21 mouse cellular contexts compared by ENCODE assay signal in genomic region chr7:65792187-65792823, GRCm38 (mm10).
DNase-seq lines count a peak whose midpoint lies in the region; ATAC-seq and TF ChIP-seq lines count a peak whose summit lies in the region.
"Had no signal": no experiment of that assay in that cellular context is flagged by ENCODE, and none has a peak within 500 bp of the region (broad histone marks: within the 10 kb centered on the region; RNA-seq: fewer than 3 reads in every experiment).

No protein-coding gene starts in this region.

- TF ChIP-seq POLR2A in small intestine, adult 2 months (IDR thresholded peaks at IDR 0.05; ENCODE audit: low read depth, low read length): no peak

- H3K9me3 ChIP-seq in intestine, embryonic 16.5 days (ENCODE audit: control insufficient read depth, low read length): no peaks in the 10 kb centered on the region
- H3K9me3 ChIP-seq in forebrain, embryonic 15.5 days: no peaks in the 10 kb centered on the region
- H3K9me3 ChIP-seq: embryonic facial prominence, embryonic 13.5 days; embryonic facial prominence, embryonic 15.5 days; forebrain, embryonic 10.5 days; forebrain, embryonic 12.5 days had no signal

- H3K27ac ChIP-seq in intestine, embryonic 16.5 days (ENCODE audit: low read length): peak overlapping the region; percentile 14; the same call in 1 of the 2 replicates
- H3K27ac ChIP-seq in small intestine, adult 2 months (ENCODE audit: insufficient read depth, low read depth, low read length): peak overlapping the region; percentile 44; the same call in 1 of the 2 replicates
- no peak overlapping the region for H3K27ac ChIP-seq in forebrain, embryonic 15.5 days (replicated peaks)
- H3K27ac ChIP-seq: embryonic facial prominence, embryonic 13.5 days; embryonic facial prominence, embryonic 15.5 days; forebrain, embryonic 10.5 days; forebrain, embryonic 12.5 days had no signal

- WGBS in intestine, embryonic 16.5 days: 77% methylated on average over 10 of the region's 10 CpGs
- 43% methylated on average over 10 of the region's 10 CpGs for WGBS in small intestine, adult 2 months
- WGBS in forebrain, embryonic 15.5 days: 91% methylated on average over 10 of the region's 10 CpGs

- peak; percentile 24 for DNase-seq in yolk sac, embryonic 10.5 days (ENCODE audit: low spot score)
- DNase-seq in right cerebral cortex, adult 18-20 months: no peak
- DNase-seq in left cerebral cortex, adult 11 months (ENCODE audit: low spot score): no peak
- DNase-seq: adrenal gland, adult 2 months; adrenal gland, postnatal 10 days; adrenal gland, postnatal 25 days; cerebellum, adult 11 months; cerebellum, adult 18-20 months; cerebellum, adult 8-10 months; cerebellum, adult 9-11 months; cerebellum, postnatal 36 days; embryo, embryonic 11 days had no signal

- H3K36me3 ChIP-seq in intestine, embryonic 16.5 days (ENCODE audit: control insufficient read depth, insufficient read depth, low read length): no peaks in the 10 kb centered on the region
- no peaks in the 10 kb centered on the region for H3K36me3 ChIP-seq in small intestine, adult 2 months (ENCODE audit: control insufficient read depth, insufficient read depth, low read length)
- no peaks in the 10 kb centered on the region for H3K36me3 ChIP-seq in forebrain, embryonic 15.5 days
- H3K36me3 ChIP-seq: embryonic facial prominence, embryonic 13.5 days; embryonic facial prominence, embryonic 15.5 days; forebrain, embryonic 10.5 days; forebrain, embryonic 12.5 days had no signal

- H3K4me3 ChIP-seq in intestine, embryonic 16.5 days (ENCODE audit: low read length): no peak overlapping the region
- H3K4me3 ChIP-seq in small intestine, adult 2 months (ENCODE audit: low read depth, low read length): no peak overlapping the region
- no peak overlapping the region for H3K4me3 ChIP-seq in forebrain, embryonic 15.5 days
- H3K4me3 ChIP-seq: embryonic facial prominence, embryonic 13.5 days; embryonic facial prominence, embryonic 15.5 days; erythroblast, embryonic 14.5 days; forebrain, embryonic 10.5 days; forebrain, embryonic 12.5 days had no signal

- no peak overlapping the region for H3K9ac ChIP-seq in intestine, embryonic 16.5 days (ENCODE audit: low read depth, low read length)
- no peak overlapping the region for H3K9ac ChIP-seq in forebrain, embryonic 15.5 days (replicated peaks)
- H3K9ac ChIP-seq: embryonic facial prominence, embryonic 13.5 days; embryonic facial prominence, embryonic 15.5 days; forebrain, embryonic 12.5 days had no signal

- peaks cover 20% of the 10 kb centered on the region for H3K4me1 ChIP-seq in intestine, embryonic 16.5 days (ENCODE audit: control insufficient read depth, insufficient read depth, low read length)
- peaks cover 10% of the 10 kb centered on the region; the same call in 1 of the 2 replicates for H3K4me1 ChIP-seq in small intestine, adult 2 months (ENCODE audit: control insufficient read depth, insufficient read depth, insufficient read length, low read length)
- H3K4me1 ChIP-seq in forebrain, embryonic 15.5 days: no peaks in the 10 kb centered on the region
- H3K4me1 ChIP-seq: forebrain, embryonic 12.5 days had no signal

- peak; percentile 83 for ATAC-seq in intestine, embryonic 16.5 days
- ATAC-seq in forebrain, embryonic 15.5 days (replicated peaks): no peak
- ATAC-seq: forebrain, embryonic 14.5 days had no signal

- H3K4me2 ChIP-seq in intestine, embryonic 16.5 days (ENCODE audit: low read depth, low read length): 0 out of 2 replicates have a peak overlapping the region, but pooled peaks have one; percentile 8
- no peak overlapping the region for H3K4me2 ChIP-seq in forebrain, embryonic 15.5 days (replicated peaks)
- H3K4me2 ChIP-seq: embryonic facial prominence, embryonic 13.5 days; embryonic facial prominence, embryonic 15.5 days; forebrain, embryonic 12.5 days had no signal

- no peak for TF ChIP-seq CTCF in small intestine, adult 2 months (IDR thresholded peaks at IDR 0.05; ENCODE audit: extremely low read depth, insufficient read length, insufficient replicate concordance, low read depth, low read length)

- no peaks in the 10 kb centered on the region for H3K27me3 ChIP-seq in intestine, embryonic 16.5 days (replicated peaks; ENCODE audit: control insufficient read depth, insufficient read depth, low read length)
- no peaks in the 10 kb centered on the region for H3K27me3 ChIP-seq in small intestine, adult 2 months (ENCODE audit: control insufficient read depth, insufficient read depth, low read length)
- H3K27me3 ChIP-seq in forebrain, embryonic 15.5 days: no peaks in the 10 kb centered on the region
- H3K27me3 ChIP-seq: embryonic facial prominence, embryonic 13.5 days; embryonic facial prominence, embryonic 15.5 days had no signal
